In genomic region chr11:19767316-19767715, GRCm38 (mm10) we compare ENCODE assay signal across 16 mouse cellular contexts.
"Had no signal": no experiment of that assay in that cellular context is flagged by ENCODE, and none has a peak within 500 bp of the region (broad histone marks: within the 10 kb centered on the region; RNA-seq: fewer than 3 reads in every experiment).

No protein-coding gene starts in this region.

- H3K36me3 ChIP-seq: liver, embryonic 13.5 days; midbrain, embryonic 10.5 days; midbrain, embryonic 13.5 days; neural tube, embryonic 13.5 days had no signal

- H3K9me3 ChIP-seq: liver, embryonic 13.5 days; midbrain, embryonic 10.5 days; midbrain, embryonic 13.5 days; neural tube, embryonic 13.5 days had no signal

- H3K27me3 ChIP-seq: liver, embryonic 13.5 days; neural tube, embryonic 13.5 days had no signal

- DNase-seq: kidney, adult 9 months; kidney, postnatal 14 days; kidney, postnatal 4 days; liver, embryonic 13.5 days; lung, embryonic 14.5 days; lung, postnatal 36 days; retina, postnatal 1 day; thymus, adult 2 months; thymus, postnatal 14 days; thymus, postnatal 4 days had no signal

- H3K27ac ChIP-seq: liver, embryonic 13.5 days; midbrain, embryonic 10.5 days; midbrain, embryonic 13.5 days; neural tube, embryonic 13.5 days; stomach, postnatal 0 days had no signal

- H3K4me3 ChIP-seq: liver, embryonic 13.5 days; megakaryocyte, embryonic 14.5 days; midbrain, embryonic 10.5 days; midbrain, embryonic 13.5 days; myocyte; neural tube, embryonic 13.5 days had no signal

- H3K4me1 ChIP-seq: liver, embryonic 13.5 days; megakaryocyte, embryonic 14.5 days had no signal
